Mouse (Mus musculus) MEL (cell line): ENCODE results near the gene Sept12. TPM values are rescaled to one million over a fixed set of nuclear protein-coding genes. Genes with fewer than 3 reads are reported as not detected.

Experiments
- DNase-seq: peaks from one replicate; pipeline ENCODE4 v3.0.0; 2011; ENCODE audit warnings: low read depth, low spot score
- H3K27ac ChIP-seq: 2 replicates; pipeline ENCODE4 v1.5.1; 2012; ENCODE audit warnings: low read depth, mild to moderate bottlenecking, control low read depth, low read length, moderate library complexity; ENCODE audit not compliant: control insufficient read depth
- H3K27me3 ChIP-seq, 2 experiments: fragments of 150-350 bp in 1 of 2; sonication (generic) in 1 of 2; 2 replicates each; pipeline ENCODE4 v1.6.1; 2012; ENCODE audit warnings: low read length in 2 of 2, mild to moderate bottlenecking in 2 of 2, improper control_type of control experiment in 1 of 2, moderate library complexity in 1 of 2; ENCODE audit not compliant: insufficient read depth in 2 of 2, control insufficient read depth in 1 of 2
- H3K36me3 ChIP-seq, 2 experiments: 2 replicates each; pipeline ENCODE4 v1.6.1; 2012 to 2014; ENCODE audit warnings: low read length in 2 of 2, improper control_type of control experiment in 1 of 2, inconsistent platforms in 1 of 2, mild to moderate bottlenecking in 1 of 2; ENCODE audit not compliant: insufficient read depth in 2 of 2, control insufficient read depth in 1 of 2
- H3K4me1 ChIP-seq, 2 experiments: fragments of 150-350 bp in 1 of 2; sonication (generic) in 1 of 2; 2 replicates each; pipeline ENCODE4 v1.6.1; 2012; ENCODE audit warnings: low read length in 2 of 2, improper control_type of control experiment in 1 of 2, mild to moderate bottlenecking in 1 of 2; ENCODE audit not compliant: insufficient read depth in 2 of 2, control insufficient read depth in 1 of 2
- H3K4me3 ChIP-seq, 2 experiments: fragments of 150-350 bp in 1 of 2; sonication (generic) in 1 of 2; 2 replicates each; pipeline ENCODE4 v1.5.1; 2012; ENCODE audit warnings: low read depth in 2 of 2, low read length in 2 of 2, mild to moderate bottlenecking in 2 of 2, moderate library complexity in 2 of 2, control low read depth in 1 of 2, improper control_type of control experiment in 1 of 2; ENCODE audit not compliant: control insufficient read depth in 1 of 2, insufficient read depth in 1 of 2
- H3K79me2 ChIP-seq: 2 replicates; pipeline ENCODE4 v1.6.1; 2012; ENCODE audit warnings: mild to moderate bottlenecking, low read length, moderate library complexity; ENCODE audit not compliant: control insufficient read depth, poor library complexity, insufficient read depth
- H3K9ac ChIP-seq: 2 replicates; pipeline ENCODE4 v1.6.1; 2012; ENCODE audit warnings: low read depth, mild to moderate bottlenecking, control low read depth, low read length, moderate library complexity; ENCODE audit not compliant: control insufficient read depth, poor library complexity, severe bottlenecking
- H3K9me3 ChIP-seq: fragments of 150-350 bp; sonication (generic); replicated peaks from 2 replicates; pipeline ENCODE4 v1.6.1; 2012; ENCODE audit warnings: mild to moderate bottlenecking, low read length, improper control_type of control experiment, moderate library complexity; ENCODE audit not compliant: insufficient read depth
- BHLHE40 ChIP-seq: IDR thresholded peaks from 2 replicates; pipeline ENCODE4 v1.6.1; 2012; ENCODE audit warnings: low read depth, mild to moderate bottlenecking, inconsistent platforms, low read length, improper control_type of control experiment, borderline replicate concordance
- CHD1 ChIP-seq: IDR thresholded peaks from 2 replicates; pipeline ENCODE4 v1.6.1; 2012; ENCODE audit warnings: low read depth, mild to moderate bottlenecking, inconsistent platforms, low read length, improper control_type of control experiment
- CTCF ChIP-seq, 3 experiments: IDR thresholded peaks in 2 of 3; conservative IDR thresholded peaks in 1 of 3; 2 replicates each; pipeline ENCODE4 v1.5.1; 2011 to 2012; ENCODE audit warnings: low read length in 3 of 3, low read depth in 2 of 3, mild to moderate bottlenecking in 2 of 3, improper control_type of control experiment in 1 of 3, inconsistent platforms in 1 of 3, mixed read lengths in 1 of 3, moderate library complexity in 1 of 3; ENCODE audit not compliant: control insufficient read depth in 1 of 3, insufficient read depth in 1 of 3, poor library complexity in 1 of 3, severe bottlenecking in 1 of 3
- E2F4 ChIP-seq: IDR thresholded peaks from 2 replicates; pipeline ENCODE4 v1.6.1; 2011; ENCODE audit warnings: low read depth, low read length, improper control_type of control experiment, borderline replicate concordance
- ETS1 ChIP-seq: IDR thresholded peaks from 2 replicates; pipeline ENCODE4 v1.6.1; 2012; ENCODE audit warnings: low read depth, mild to moderate bottlenecking, inconsistent platforms, low read length, improper control_type of control experiment, moderate library complexity
- GABPA ChIP-seq: IDR thresholded peaks from 2 replicates; pipeline ENCODE4 v1.6.1; 2012; ENCODE audit warnings: low read depth, mild to moderate bottlenecking, inconsistent platforms, low read length, improper control_type of control experiment, moderate library complexity
- HCFC1 ChIP-seq: IDR thresholded peaks from 2 replicates; pipeline ENCODE4 v1.6.1; 2012; ENCODE audit warnings: low read depth, mild to moderate bottlenecking, inconsistent platforms, low read length, improper control_type of control experiment, moderate library complexity
- JUND ChIP-seq: IDR thresholded peaks from 2 replicates; pipeline ENCODE4 v1.6.1; 2011; ENCODE audit warnings: low read depth, mild to moderate bottlenecking, improper control_type of control experiment, low read length
- MAFK ChIP-seq: IDR thresholded peaks from 2 replicates; pipeline ENCODE4 v1.6.1; 2011; ENCODE audit warnings: low read depth, mild to moderate bottlenecking, low read length, improper control_type of control experiment, borderline replicate concordance
- MEF2A ChIP-seq: IDR thresholded peaks from 2 replicates; pipeline ENCODE4 v1.6.1; 2014; ENCODE audit warnings: low read depth, mild to moderate bottlenecking, inconsistent platforms, low read length, improper control_type of control experiment; ENCODE audit not compliant: poor library complexity, insufficient replicate concordance, severe bottlenecking; ENCODE audit errors: extremely low read depth
- MXI1 ChIP-seq: IDR thresholded peaks from 2 replicates; pipeline ENCODE4 v1.6.1; 2011; ENCODE audit warnings: mild to moderate bottlenecking, low read depth, low read length, improper control_type of control experiment
- MYB ChIP-seq: IDR thresholded peaks from 2 replicates; pipeline ENCODE4 v1.6.1; 2011; ENCODE audit warnings: mild to moderate bottlenecking, low read depth, low read length, improper control_type of control experiment
- MYC ChIP-seq: IDR thresholded peaks from 2 replicates; pipeline ENCODE4 v1.6.1; 2011; ENCODE audit warnings: low read depth, mild to moderate bottlenecking, low read length, improper control_type of control experiment, moderate library complexity
- NELFE ChIP-seq: IDR thresholded peaks from 2 replicates; pipeline ENCODE4 v1.6.1; 2011; ENCODE audit warnings: low read depth, low read length, improper control_type of control experiment
- NRF1 ChIP-seq: IDR thresholded peaks from 2 replicates; pipeline ENCODE4 v1.6.1; 2014; ENCODE audit warnings: low read depth, mild to moderate bottlenecking, inconsistent platforms, low read length, improper control_type of control experiment, moderate library complexity; ENCODE audit not compliant: poor library complexity, insufficient read depth, severe bottlenecking
- POLR2AphosphoS2 ChIP-seq: IDR thresholded peaks from 2 replicates; pipeline ENCODE4 v1.6.1; 2011; ENCODE audit warnings: low read length, improper control_type of control experiment
- POLR2AphosphoS5 ChIP-seq: IDR thresholded peaks from 2 replicates; pipeline ENCODE4 v1.6.1; 2012; ENCODE audit warnings: low read depth, borderline replicate concordance, mild to moderate bottlenecking, inconsistent platforms, low read length, moderate library complexity, mixed read lengths
- RAD21 ChIP-seq: IDR thresholded peaks from 2 replicates; pipeline ENCODE4 v1.6.1; 2011; ENCODE audit warnings: mild to moderate bottlenecking, low read depth, low read length, improper control_type of control experiment
- SIN3A ChIP-seq: IDR thresholded peaks from 2 replicates; pipeline ENCODE4 v1.6.1; 2012; ENCODE audit warnings: low read length, improper control_type of control experiment, inconsistent platforms
- SMC3 ChIP-seq: IDR thresholded peaks from 2 replicates; pipeline ENCODE4 v1.6.1; 2011; ENCODE audit warnings: low read depth, low read length, improper control_type of control experiment
- TCF12 ChIP-seq: IDR thresholded peaks from 2 replicates; pipeline ENCODE4 v1.6.1; 2014; ENCODE audit warnings: low read depth, mild to moderate bottlenecking, inconsistent platforms, low read length, improper control_type of control experiment, moderate library complexity
- UBTF ChIP-seq: IDR thresholded peaks from 2 replicates; pipeline ENCODE4 v1.6.1; 2012; ENCODE audit warnings: low read depth, mild to moderate bottlenecking, inconsistent platforms, low read length, improper control_type of control experiment, moderate library complexity, borderline replicate concordance; ENCODE audit not compliant: insufficient read depth
- USF1 ChIP-seq: IDR thresholded peaks from 2 replicates; pipeline ENCODE4 v1.6.1; 2014; ENCODE audit warnings: low read depth, mild to moderate bottlenecking, inconsistent platforms, low read length, improper control_type of control experiment, moderate library complexity
- ZC3H11A ChIP-seq: IDR thresholded peaks from 2 replicates; pipeline ENCODE4 v1.6.1; 2012; ENCODE audit warnings: low read depth, mild to moderate bottlenecking, inconsistent platforms, low read length, improper control_type of control experiment
- ZMIZ1 ChIP-seq: IDR thresholded peaks from 2 replicates; pipeline ENCODE4 v1.6.1; 2012; ENCODE audit warnings: low read depth, mild to moderate bottlenecking, inconsistent platforms, low read length, improper control_type of control experiment, moderate library complexity
- ZNF384 ChIP-seq: IDR thresholded peaks from 2 replicates; pipeline ENCODE4 v1.6.1; 2012; ENCODE audit warnings: low read depth, mild to moderate bottlenecking, inconsistent platforms, low read length, improper control_type of control experiment
- polyA plus RNA-seq, 2 experiments: library from polyadenylated mRNA; stranded (reverse) in 1 of 2; unstranded in 1 of 2; fragments of >175 nt in 1 of 2; fragments of >200 nt in 1 of 2; gene quantifications; 2 replicates each; pipeline versions ENCODE4 v1.2.1 to v1.2.4; 2012; ENCODE audit warnings: low replicate concordance in 2 of 2, low read depth in 1 of 2; ENCODE audit not compliant: insufficient read length in 2 of 2, insufficient read depth in 1 of 2, missing spikeins in 1 of 2
- total RNA-seq: library from RNA; depleted of rRNA; stranded (reverse); fragments of 300-350 nt; gene quantifications from 2 replicates; pipeline ENCODE4 v1.2.3, GENCODE M21; 2012

The Sept12 gene
- total and polyA plus RNA-seq, 3 experiments: 0.07 TPM; not detected in 2

- Histone ChIP-seq H3K9ac (no peak overlapping the region), H3K9me3 (no peaks in the 10 kb centered on the region), H3K27me3 (no peaks in the 10 kb centered on the region), H3K79me2 (peaks cover 19% of the 10 kb centered on the region), H3K4me3 (no peak overlapping the region), H3K36me3 (peaks cover 0 to 4% of the 10 kb centered on the region in 2 experiments; a peak in 2 of 4 replicates), H3K4me1 (peaks cover 0 to 9% of the 10 kb centered on the region in 2 experiments; a peak in 1 of 4 replicates), H3K27ac (no peak overlapping the region)
- no peak for DNase-seq
- TF ChIP-seq MYC: no peak
- TF ChIP-seq ZC3H11A: no peak
- TF ChIP-seq RAD21: no peak
Observed at GRCm38 (mm10) chr16:4960260-4960659, 37.4 kb downstream of the Sept12 start.

GRCm38 (mm10) chr16:4957446-4957845 is 40.2 kb downstream of the Sept12 start:
- Histone ChIP-seq H3K27ac (no peak overlapping the region), H3K9ac (no peak overlapping the region), H3K4me1 (no peaks in the 10 kb centered on the region), H3K36me3 (peaks cover 0 to 2% of the 10 kb centered on the region in 2 experiments; a peak in 1 of 4 replicates), H3K79me2 (peaks cover 7% of the 10 kb centered on the region; the same call in 1 of the 2 replicates), H3K9me3 (no peaks in the 10 kb centered on the region), H3K4me3 (no peak overlapping the region), H3K27me3 (no peaks in the 10 kb centered on the region)
- no peak for DNase-seq
- TF ChIP-seq ETS1 (no peak), MXI1 (no peak), TCF12 (no peak), CHD1 (no peak), JUND (no peak), ZMIZ1 (no peak), SIN3A (no peak), CTCF (IDR thresholded peaks at IDR 0.05 in 2 of 3, conservative IDR thresholded peaks at IDR 0.05 in 1 of 3; ENCODE audit: control insufficient read depth in 1 of 3, insufficient read depth in 1 of 3, low read depth in 2 of 3, low read length in 3 of 3, poor library complexity in 1 of 3, severe bottlenecking in 1 of 3) (no peak), MYB (no peak), MAFK (no peak), HCFC1 (no peak), POLR2AphosphoS2 (no peak), USF1 (no peak)

GRCm38 (mm10) chr16:4956609-4957008 is 41.0 kb downstream of the Sept12 start:
- no peaks in the 10 kb centered on the region for H3K9me3 ChIP-seq
- H3K4me1 ChIP-seq: no peaks in the 10 kb centered on the region
- peaks cover 0 to 6% of the 10 kb centered on the region in 2 experiments; a peak in 2 of 4 replicates for H3K36me3 ChIP-seq
- no peak for TF ChIP-seq NRF1
- TF ChIP-seq E2F4: no peak
- no peak for TF ChIP-seq CHD1
- no peak for TF ChIP-seq ZC3H11A
- TF ChIP-seq MEF2A: no peak
- TF ChIP-seq POLR2AphosphoS5: no peak
- TF ChIP-seq BHLHE40: no peak
- no peak for TF ChIP-seq UBTF
- no peak for TF ChIP-seq NELFE
- TF ChIP-seq ZNF384: no peak
- TF ChIP-seq GABPA: no peak
- no peak for TF ChIP-seq SMC3
- peaks cover 2% of the 10 kb centered on the region; the same call in 1 of the 2 replicates for H3K79me2 ChIP-seq
- no peak overlapping the region for H3K4me3 ChIP-seq
- H3K27ac ChIP-seq: no peak overlapping the region
- no peak overlapping the region for H3K9ac ChIP-seq
- H3K27me3 ChIP-seq: no peaks in the 10 kb centered on the region
- no peak for DNase-seq
